Mouse (Mus musculus) mouse trophoblast stem cell (cell line): Measurements from ENCODE around the gene Mpz.

Experiments
- in situ Hi-C, 2 experiments: fragments of 300-500 bp; cut with MseI, MboI; formaldehyde crosslinking; loops; 2 replicates in 1 of 2; 3 replicates in 1 of 2; pipeline ENCODE4 v1.15.1; 2025

Mpz gene

DNA sequence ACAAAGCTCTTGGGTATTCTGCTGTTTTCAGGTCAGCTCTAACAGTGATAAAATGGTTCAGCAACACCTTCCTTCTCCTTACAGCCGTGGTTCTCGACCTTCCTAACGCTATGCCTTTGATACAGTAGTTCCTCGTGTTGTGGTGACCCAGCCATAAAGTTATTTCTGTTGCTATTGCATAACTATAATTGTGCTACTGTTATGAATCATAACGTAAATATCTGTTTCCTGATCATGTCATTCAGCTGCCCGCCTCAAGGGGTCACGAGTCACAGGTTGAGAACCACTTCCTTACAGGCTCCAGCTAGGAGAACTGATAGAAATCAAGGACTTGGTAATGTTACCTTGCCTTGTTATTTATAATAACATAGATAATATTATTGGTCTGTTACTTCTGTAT, 33.8 kb downstream of the Mpz start:
- in situ Hi-C loops = no loop called here

DNA sequence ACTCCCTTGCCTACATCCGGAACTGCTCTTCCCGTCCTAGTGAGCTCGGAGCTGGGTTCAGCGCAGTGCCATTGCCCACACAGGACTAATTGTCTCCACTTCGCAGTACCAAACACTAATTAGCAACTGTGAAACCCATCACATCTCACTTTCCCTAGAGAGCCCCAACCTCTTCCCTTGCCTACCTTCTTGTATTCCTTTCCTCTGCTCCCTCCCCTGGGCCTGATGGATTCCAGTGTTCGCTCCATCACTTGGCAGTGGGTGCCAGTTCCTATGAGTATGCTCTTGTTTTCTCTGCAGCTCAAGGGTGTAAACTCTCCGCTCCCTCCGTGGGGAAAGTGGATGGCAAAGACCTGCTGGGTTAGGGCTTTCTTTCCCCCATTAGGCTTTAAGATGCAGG, 35.1 kb downstream of the Mpz start:
- in situ Hi-C loops = no loop called here

DNA sequence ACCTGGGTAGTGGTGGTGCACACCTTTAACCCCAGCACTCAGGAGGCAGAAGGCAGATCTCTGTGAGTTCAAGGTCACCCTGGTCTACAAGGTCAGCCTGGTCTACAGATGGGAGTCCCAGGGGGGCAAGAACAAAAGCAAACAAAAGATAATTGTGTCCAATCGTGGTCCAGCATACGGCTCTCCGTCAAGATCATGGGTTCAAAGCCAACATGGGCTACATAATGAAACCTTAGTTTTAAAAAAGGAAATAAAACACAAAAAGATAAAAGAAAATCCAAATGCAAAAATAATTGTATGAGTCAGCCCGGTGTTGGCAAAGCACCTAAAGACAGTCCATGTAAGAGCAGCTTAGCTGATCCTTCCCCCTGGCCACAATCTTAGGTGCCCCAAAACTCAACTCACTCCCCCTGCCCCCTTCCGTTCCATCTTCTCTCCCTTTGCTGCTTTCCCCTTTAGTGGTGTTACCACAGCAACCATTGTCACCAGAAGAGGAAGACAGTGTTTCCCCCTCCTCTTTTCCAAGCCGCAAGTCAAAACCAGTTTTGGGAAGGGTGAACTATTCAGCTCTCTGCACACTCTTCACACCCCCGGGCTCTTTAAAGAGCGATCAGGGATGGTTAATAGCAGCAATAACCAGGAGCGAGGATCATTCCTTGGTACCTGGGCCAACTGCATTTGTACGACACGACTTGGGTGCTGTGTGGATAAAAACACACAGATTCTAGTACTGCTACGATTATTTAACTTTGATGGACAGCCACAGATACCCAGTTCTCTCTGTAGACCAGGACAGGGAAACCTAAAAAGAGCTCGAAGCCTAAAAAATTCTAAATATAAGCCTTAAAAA, 37.6 kb downstream of the Mpz start:
- in situ Hi-C loops = no loop called here

DNA sequence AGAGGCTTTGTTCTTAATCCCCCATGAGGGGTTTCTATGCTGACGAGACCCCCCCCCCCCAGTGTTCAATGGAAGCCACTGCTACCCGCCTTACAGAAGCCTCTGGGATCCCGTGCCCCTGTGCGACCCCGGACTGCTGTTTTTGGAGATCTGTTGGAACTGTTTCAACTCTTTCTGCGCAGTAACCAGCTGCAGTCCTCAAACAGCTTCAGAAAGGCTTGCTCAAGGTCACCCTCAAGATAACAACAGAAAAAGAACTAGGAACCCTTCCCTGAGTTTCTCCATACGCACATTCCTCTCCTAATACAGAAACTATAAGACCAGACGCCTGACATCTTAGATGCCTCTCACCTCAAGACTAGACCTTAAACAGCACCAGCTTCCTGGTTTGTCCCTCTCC, 38.5 kb downstream of the Mpz start:
- in situ Hi-C loops = no loop called here

DNA sequence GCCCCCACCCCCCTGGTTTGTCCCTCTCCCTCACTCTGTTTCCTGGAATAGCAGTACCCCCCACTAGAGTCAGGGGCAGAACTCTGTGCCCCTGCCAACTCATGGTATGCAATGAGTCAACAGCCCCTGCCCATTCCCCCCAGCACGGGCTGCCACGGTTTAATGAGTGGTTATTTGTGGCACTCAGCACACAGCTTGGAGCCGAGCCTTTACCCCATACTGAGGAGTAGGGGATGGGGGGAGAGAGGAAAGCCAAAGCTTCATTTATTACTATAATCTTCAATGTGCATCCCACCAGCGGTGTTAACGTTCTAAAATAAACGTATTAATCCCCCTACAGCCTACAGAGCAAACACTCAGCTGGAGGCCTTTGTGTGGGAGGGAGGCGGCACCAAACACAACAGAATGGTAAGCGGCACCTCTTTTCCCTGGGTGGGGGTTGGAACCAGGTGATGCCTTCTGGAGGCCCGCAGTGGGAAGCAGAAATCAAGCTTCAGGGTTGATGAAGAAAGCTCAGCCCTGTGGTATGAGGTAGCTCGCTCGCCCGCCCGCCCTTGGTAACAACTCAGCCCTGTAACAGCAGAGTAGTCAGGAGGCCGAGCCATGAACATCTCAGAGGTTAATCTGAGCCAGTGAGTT, 39.1 kb downstream of the Mpz start:
- in situ Hi-C loops = no loop called here

DNA sequence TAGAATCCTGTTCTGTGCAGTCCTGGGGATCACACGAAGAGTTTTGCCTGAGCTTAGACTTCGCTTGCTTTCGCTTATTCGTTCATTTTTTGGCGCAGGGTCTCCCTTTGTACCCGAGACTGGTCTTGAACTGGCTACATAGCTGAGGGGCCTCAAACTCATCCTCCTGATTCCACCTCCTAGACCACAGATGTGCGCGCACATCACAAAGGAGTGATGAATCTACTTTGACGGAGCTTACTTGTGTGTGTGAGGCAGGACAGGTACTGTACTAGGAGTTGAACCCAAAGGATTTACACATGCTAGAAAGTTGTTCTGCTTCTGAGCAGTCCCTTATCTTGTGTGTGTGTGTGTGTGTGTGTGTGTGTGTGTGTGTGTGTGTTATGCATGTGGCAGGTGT, 40.3 kb downstream of the Mpz start:
- in situ Hi-C loops = no loop called here

DNA sequence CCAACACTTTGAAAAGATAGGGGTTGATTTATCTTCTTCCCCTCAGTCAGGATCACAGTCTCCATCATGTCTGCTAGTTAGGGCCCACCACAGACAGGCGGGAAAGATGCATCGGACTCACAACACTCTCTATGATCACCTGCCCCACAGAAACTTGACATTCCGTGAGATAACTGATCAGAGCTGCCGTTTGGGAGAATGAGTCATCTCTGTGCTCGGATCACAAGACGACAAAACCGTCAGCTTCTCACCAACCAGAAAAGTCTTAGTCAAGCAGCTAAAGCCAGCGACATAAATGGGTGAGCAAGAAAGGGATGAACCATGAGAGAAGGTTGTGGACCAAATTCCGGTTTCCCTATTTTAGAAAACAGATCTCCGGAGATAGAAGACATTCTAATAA, 41.8 kb downstream of the Mpz start:
- in situ Hi-C loops = no loop called here

DNA sequence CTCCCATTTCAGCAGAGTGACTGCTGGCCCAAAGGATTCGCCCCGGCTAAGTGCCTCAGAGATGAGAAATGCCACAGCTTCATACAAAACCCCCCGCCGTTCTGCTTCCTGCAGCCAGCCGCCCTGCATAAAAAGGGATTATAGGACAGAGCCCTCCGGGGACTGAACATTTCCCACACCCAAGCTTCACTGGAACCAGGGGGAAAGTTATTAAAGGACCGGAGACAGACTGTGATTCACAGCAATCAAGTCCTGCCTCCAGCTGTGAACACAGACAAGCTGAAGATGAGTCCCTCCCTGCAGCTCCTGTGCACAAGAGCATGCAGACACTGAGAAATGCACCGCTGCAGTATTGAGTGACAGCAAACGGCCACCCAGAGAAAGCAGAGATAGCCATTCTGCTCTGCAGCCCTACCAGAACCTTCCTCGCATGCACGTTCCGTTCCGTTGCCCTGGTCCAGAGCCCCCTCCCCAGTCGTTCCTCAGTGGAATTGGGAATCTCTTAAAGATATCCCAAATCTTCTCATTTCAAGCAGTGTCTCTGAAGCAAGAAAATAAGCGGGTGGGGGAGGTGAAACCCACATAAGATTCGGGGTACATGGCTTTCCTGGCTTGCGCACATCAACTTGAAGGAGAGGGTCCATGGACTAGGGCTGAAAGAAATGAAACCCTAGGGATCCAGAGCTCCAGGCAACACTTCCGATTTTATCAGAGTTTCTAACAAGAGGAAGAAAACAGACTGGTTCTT, 42.8 kb downstream of the Mpz start:
- in situ Hi-C loops = no loop called here

DNA sequence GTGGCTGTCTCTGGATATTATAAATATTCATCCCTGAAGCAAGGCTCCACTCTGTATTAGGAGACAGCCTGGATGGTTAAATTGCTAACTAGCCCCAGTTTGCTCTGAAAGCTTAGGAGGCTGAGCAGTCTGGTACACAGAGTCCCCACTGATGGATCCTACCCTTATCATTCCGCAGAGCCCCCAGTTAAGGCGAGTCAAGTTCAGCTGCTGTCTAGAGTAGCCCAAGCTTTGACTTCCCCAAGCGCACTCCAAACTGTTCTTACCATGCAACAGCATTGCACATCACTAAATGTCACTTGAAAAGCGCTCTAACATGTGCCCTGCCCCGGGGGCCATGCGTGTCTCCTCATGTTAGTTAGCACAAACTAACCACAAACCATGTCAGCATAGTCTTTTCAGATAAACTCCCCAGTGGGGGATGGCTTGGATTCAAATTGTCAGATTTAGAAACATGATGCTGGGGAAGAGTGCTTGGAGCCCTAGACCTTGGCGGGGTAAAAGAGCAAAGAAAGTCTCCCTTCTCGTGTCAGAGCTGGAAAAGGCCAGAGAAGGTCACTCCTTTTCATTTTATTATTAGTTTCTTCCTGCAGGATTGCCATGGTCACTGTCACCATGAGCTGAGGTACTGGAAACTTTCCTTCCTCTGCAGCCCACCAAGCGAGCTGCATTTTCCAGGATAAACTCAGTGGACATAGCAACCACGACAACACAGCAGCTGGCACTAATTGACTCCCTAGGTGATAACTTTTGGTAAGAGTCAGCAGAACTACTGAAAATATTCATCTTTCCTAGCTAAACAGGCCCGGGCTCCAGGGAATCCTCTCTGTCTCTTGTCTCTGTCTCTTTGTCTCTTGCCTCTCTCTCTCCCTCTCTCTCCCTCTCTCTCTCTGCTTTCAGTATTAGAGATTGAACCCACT, 43.7 kb downstream of the Mpz start:
- in situ Hi-C loops = no loop called here

DNA sequence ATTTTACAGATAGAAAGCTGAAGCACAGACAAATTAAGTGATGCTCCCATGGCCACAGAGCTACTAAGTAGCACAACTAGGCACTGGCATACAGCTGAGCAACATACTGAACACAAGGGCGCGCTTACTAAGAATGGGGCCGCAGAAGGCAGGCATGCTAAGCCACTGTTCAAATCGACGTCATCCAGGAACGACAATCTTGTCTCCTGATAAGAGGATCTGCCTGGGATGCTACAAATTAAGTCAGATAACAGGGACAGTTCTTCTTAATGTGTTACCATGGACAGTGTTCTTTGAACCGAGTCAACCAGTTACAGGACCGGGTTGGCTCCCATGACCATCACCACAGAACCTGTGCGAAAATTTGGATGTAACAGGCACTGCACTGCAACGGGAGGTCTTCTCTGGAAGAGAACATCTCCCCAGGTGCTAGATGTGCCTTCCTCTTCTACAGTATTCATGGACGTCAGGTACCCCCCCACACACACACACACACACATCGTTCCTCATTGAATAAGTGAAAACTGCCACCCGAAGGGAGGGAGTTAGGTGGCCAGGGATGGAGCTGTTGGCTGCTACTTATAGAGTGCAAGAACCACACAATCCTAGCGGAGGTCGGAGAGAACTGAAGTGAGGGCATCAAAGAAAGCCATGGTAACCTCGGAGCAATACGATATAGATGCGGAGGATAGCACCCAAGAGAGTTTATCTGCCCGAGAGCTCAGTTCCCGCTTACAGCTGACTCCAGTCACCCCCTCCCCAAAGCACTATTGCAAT, 44.7 kb downstream of the Mpz start:
- in situ Hi-C loops = no loop called here

DNA sequence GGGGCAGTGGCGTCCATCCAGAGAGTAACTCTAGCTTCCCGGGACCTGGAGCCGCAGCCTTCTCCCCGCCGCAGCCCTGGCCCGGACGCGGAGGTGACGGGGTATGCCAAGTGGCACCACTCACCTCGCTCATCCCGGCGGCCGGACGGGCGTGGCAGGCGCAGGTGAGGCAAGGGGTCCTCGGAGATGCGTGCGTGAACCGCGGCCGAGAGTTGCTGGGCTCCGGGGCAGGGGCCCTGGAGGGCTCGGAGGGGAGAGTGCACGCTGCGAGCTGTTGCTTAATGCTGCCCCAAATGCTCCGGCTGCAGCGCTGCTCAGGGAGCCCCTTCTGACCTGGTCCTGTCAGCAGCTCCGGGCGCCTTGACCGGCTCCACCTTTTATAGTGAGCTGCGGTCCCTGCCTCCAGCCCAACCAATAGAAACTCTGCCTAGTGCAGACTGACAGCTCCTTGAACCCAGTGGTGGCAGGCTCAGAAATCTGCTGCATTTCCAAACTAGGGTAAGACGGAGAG, 45.4 kb downstream of the Mpz start, which contains the start of gene Pcp4l1:
TSS of gene Pcp4l1 (minus strand) at position 382 of the 511 bp plus-strand sequence.
- in situ Hi-C loops = no loop called here

DNA sequence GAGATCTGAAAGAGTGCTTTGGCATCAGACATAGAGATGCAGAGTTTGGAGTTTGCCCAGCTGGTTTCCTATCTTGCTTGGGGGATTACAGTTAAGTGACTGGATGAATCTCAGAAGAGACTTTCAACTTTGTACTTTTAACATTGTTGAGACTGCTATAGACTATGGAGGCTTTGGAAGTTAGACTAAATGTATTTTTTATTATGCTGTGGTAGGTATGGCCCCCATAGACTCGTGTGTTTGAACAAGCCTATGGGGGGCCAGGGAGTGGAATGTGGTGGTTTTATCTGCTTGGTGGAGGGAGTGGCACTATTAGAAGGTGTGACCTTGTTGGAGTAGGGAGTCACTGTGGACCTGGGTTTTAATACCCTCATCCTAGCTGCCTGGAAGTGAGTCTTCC, 49.0 kb downstream of the Mpz start:
- in situ Hi-C loops = no loop called here

DNA sequence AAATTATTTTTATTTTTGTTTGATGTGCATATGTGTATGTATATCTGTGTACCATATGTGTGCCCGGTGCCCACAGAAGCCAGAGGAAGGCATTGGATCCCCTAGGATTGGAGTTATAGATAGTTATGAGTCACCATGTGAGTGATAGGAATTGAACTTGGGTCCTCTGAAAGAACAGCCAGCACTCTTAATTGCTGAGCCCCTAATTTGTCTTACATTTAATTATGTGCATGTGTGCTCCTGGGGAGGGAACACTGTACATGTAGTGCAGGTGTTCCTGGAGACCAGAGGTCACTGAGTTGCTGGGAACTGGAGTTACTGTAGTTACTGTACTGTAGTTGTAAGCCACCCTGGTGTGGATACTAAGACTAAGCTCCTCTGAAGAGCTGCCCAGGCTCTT, 50.3 kb downstream of the Mpz start:
- in situ Hi-C loops = no loop called here

DNA sequence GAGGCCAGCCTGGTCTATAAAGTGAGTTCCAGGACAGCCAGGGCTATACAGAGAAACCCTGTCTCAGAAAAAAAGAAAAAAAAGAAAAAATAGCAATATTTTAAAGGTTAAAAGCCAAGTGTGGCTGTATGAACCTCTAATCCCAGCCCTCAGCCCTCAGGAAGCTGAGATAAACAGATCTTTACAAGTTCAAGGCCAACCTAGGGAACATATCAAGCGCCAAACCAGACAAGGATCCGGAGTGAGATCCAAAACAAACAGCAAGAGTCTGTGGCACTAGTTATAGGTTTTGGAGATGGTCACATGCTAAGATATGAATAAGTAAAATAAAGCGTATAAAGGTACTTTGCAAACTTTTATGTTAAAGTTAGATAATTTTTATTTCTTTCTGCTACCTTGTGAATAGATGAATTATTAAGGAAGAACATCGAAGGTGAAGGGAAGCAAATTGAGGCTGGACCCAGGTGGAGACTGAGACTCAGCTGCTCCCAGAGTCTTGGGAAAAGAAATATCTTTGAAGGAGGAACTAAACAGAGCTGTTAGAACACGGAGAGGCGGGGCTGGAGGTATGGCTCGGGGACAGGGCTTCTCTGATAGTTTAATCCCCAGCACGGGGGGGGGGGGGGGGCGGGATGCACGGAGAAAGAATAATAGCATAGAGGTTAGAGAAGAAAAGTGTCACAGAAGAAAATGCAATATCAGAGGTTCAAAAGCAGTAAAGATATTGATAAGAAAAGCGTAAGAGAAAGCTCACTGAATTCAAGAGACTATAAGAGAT, 53.1 kb downstream of the Mpz start:
- in situ Hi-C loops = no loop called here

DNA sequence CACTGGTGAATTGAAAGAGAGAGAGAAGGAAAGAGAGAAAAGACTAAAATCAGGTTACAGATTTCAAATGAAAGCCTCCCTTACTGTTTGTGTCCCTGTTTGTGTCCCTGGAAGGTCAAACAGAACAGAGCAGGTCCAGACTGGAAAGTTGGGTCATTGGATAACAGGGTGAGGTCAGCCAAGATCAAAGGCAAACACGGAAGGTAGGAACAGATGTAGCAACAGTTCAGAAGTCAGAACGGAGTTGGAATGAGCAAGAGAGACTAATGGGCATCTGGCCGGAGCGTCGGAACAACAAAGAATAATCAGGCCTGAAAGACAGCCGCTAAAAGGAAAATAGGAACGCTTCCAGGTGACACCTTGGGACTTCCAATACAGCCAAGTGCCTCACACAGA, 53.7 kb downstream of the Mpz start:
- in situ Hi-C loops = no loop called here

DNA sequence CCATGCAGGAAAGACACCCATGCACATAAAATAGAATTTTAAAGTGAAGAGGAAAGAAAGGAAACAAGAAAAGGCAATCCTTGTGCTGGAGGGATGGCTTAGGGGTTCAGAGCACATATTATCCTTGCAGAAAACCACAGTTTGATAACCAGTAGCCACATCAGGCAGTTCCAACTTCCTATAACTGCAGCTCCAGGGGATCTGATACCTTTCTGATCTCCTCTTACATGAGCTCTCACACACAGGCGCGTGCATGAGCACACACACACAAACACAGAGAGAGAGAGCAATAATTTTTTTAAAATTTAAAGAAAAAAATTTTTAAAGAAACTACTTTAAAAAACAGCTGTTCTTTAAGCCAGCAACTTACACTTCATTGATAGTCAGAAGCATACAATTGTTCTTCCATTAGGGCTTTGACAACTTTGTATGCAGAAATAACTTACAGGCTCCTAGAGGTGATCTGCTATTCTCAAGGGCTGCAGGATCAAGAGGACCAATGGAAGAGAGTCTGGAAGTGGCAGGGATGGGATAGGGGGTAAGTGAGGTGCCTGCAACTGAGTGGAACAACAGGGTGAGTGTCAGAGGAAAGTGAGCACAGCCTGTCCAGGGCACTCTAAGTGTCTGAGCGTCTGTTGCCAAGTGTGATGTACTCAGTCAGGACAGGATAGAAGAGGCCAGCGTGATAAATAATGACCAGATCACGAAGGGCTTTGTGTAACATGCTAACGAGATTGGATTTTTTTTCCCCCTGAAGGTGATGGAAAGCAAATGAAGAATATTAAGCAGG, 55.4 kb downstream of the Mpz start:
- in situ Hi-C loops = no loop called here

DNA sequence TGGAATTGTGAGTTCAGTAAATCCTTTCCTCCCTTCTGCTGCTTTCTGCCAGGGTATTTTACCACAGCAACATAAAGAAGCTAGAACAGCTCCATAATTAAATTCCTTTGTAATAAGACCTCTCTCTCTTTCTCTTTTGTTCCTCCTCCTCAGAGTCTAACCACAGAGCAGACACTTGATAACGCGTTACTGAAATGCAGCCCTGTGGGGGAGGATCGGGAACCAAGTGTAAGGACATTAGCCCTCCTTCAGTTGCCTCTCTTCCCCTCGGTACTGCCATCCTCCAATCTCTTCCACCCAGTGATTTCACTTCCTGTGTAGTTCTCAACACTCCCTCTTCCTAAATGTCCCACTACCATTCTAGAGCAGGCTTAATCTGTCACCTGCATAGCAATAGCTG, 58.9 kb downstream of the Mpz start:
- in situ Hi-C loops = no loop called here
